Mouse (Mus musculus) left cerebral cortex, adult 2 months (tissue): ENCODE results near the gene Abhd11. TPM values are rescaled to one million over a fixed set of nuclear protein-coding genes. Genes with fewer than 3 reads are reported as not detected.

Source experiments
- DNase-seq, 2 experiments: peaks; one replicate each; pipeline ENCODE4 v3.0.0; 2021 to 2022; ENCODE audit warnings: low spot score in 2 of 2, mixed read lengths in 1 of 2; ENCODE audit errors: extremely low spot score in 1 of 2
- H3K27ac ChIP-seq: fragments of 200-600 bp; 2 replicates; pipeline ENCODE4 v1.8.1; 2022
- H3K4me3 ChIP-seq: fragments of 200-600 bp; 2 replicates; pipeline ENCODE4 v1.8.1; 2022
- CTCF ChIP-seq: fragments of 200-600 bp; IDR thresholded peaks from 2 replicates; pipeline ENCODE4 v1.8.1; 2022; ENCODE audit warnings: antibody characterized with exemption, mild to moderate bottlenecking, moderate library complexity
- intact Hi-C: fragments of 180-260 bp; cut with DNase I; formaldehyde crosslinking; loops from one replicate; pipeline ENCODE4 v1.15.1; 2025
- total RNA-seq, 2 experiments: library from RNA; stranded (reverse); gene quantifications; 2 replicates each; pipeline ENCODE4 v1.2.3; 2021

The Abhd11 gene
- total RNA-seq, 2 experiments from 2014 or later, result 31.3 to 39.3 TPM

GRCm38 (mm10) chr5:134989741-134990140 lies 19.2 kb upstream of the Abhd11 start:
- TF ChIP-seq CTCF, result no peak
- intact Hi-C loops, result no loop called here
- no peak for DNase-seq
- no peak overlapping the region for H3K27ac ChIP-seq
- H3K4me3 ChIP-seq, result no peak overlapping the region

GRCm38 (mm10) chr5:134992566-134992965 lies 16.4 kb upstream of the Abhd11 start:
- Histone ChIP-seq H3K27ac (no peak overlapping the region), H3K4me3 (no peak overlapping the region)
- TF ChIP-seq CTCF, result no peak
- intact Hi-C loops, result no loop called here
- no peak for DNase-seq

- H3K27ac ChIP-seq, result no peak overlapping the region
- intact Hi-C loops, result no loop called here
- no peak for TF ChIP-seq CTCF
- no peak overlapping the region for H3K4me3 ChIP-seq
- no peak for DNase-seq
Observed at GRCm38 (mm10) chr5:134998359-134998758, 10.6 kb upstream of the Abhd11 start.

GRCm38 (mm10) chr5:134999797-135000196 lies 9.2 kb upstream of the Abhd11 start:
- intact Hi-C loops, result no loop called here
- TF ChIP-seq CTCF, result no peak
- Histone ChIP-seq H3K27ac (no peak overlapping the region), H3K4me3 (no peak overlapping the region)
- DNase-seq, result no peak

- H3K4me3 ChIP-seq, result no peak overlapping the region
- DNase-seq, result no peak
- TF ChIP-seq CTCF, result no peak
- intact Hi-C loops, result no loop called here
- no peak overlapping the region for H3K27ac ChIP-seq
Observed at GRCm38 (mm10) chr5:135000751-135001150, 8.2 kb upstream of the Abhd11 start.

- peak; percentile 25 for TF ChIP-seq CTCF
- DNase-seq, result no peak
- intact Hi-C loops, result no loop called here
- Histone ChIP-seq H3K4me3 (no peak overlapping the region), H3K27ac (no peak overlapping the region)
Observed at GRCm38 (mm10) chr5:135001309-135001708, 7.6 kb upstream of the Abhd11 start.

- no peak overlapping the region for H3K4me3 ChIP-seq
- no peak for DNase-seq
- no peak overlapping the region for H3K27ac ChIP-seq
- intact Hi-C loops, result no loop called here
- TF ChIP-seq CTCF, result no peak
Observed at GRCm38 (mm10) chr5:135002151-135002550, 6.8 kb upstream of the Abhd11 start.

- DNase-seq, result no peak
- Histone ChIP-seq H3K4me3 (peak overlapping the region; percentile 73), H3K27ac (peak overlapping the region; percentile 99)
- intact Hi-C loops, result loop anchor here (5.0 kb wide), 1 partner anchor 139 kb away; the partner anchor contains the start of gene Tbl2
- peak; percentile 3; the same call in 1 of the 2 replicates for TF ChIP-seq CTCF
Observed at GRCm38 (mm10) chr5:135007802-135008571, 965 bp upstream of the Abhd11 start.

- no peak for TF ChIP-seq CTCF
- DNase-seq, result peak; percentile 80 to 82
- H3K27ac ChIP-seq, result peak overlapping the region; percentile 99
- peak overlapping the region; percentile 73 for H3K4me3 ChIP-seq
- intact Hi-C loops, result loop anchor here (5.0 to 10.0 kb wide), 3 partner anchors 138 to 275 kb away; partner anchors contain the start of genes Baz1b and Tbl2
Observed at GRCm38 (mm10) chr5:135009590-135010319, 803 bp downstream of the Abhd11 start.

- H3K4me3 ChIP-seq, result peak overlapping the region; percentile 73
- intact Hi-C loops, result loop anchor here (5.0 to 10.0 kb wide), 2 partner anchors 177 to 274 kb away; partner anchors contain the start of gene Baz1b
- DNase-seq, result no peak
- no peak for TF ChIP-seq CTCF
- peak overlapping the region; percentile 99 for H3K27ac ChIP-seq
Observed at GRCm38 (mm10) chr5:135010320-135010709, 1.4 kb downstream of the Abhd11 start.

- Histone ChIP-seq H3K27ac (no peak overlapping the region), H3K4me3 (no peak overlapping the region)
- intact Hi-C loops, result loop anchor here (5.0 to 10.0 kb wide), 2 partner anchors 176 to 274 kb away; partner anchors contain the start of gene Baz1b
- no peak for DNase-seq
- TF ChIP-seq CTCF, result no peak
Observed at GRCm38 (mm10) chr5:135010841-135011743, 2.1 kb downstream of the Abhd11 start.
